Mouse (Mus musculus): ENCODE results near the gene Nt5c1a. TPM values are rescaled to one million over a fixed set of nuclear protein-coding genes. Genes with fewer than 3 reads are reported as not detected.
A peak's percentile ranks its signal among the peaks of the same experiment; 100 is the strongest.

The Nt5c1a gene
- polyA plus RNA-seq, 1 experiment from 2014 or later, result 0.25 TPM

GRCm38 (mm10) chr4:123235835-123236430 lies 34.6 kb downstream of the Nt5c1a start:
- Histone ChIP-seq H3K27me3 (peaks cover 16% of the 10 kb centered on the region; the same call in 1 of the 2 replicates), H3K9me3 (replicated peaks) (no peaks in the 10 kb centered on the region), H3K36me3 (0 out of 2 replicates have a peak, but pooled peaks cover 4% of the 10 kb centered on the region), H3K9ac (peak overlapping the region; percentile 15; the same call in 1 of the 2 replicates), H3K27ac (peak overlapping the region; percentile 93), H3K4me2 (peak overlapping the region; percentile 78), H3K4me3 (replicated peaks) (peak overlapping the region; percentile 51), H3K4me1 (peaks cover 95% of the 10 kb centered on the region)
- ATAC-seq (replicated peaks; ENCODE audit: low FRiP score), result no peak
- WGBS, result 52% methylated on average over 9 of the region's 9 CpGs

- H3K27ac ChIP-seq, result peak overlapping the region; percentile 93
- H3K9me3 ChIP-seq (replicated peaks), result no peaks in the 10 kb centered on the region
- H3K27me3 ChIP-seq, result peaks cover 16% of the 10 kb centered on the region; the same call in 1 of the 2 replicates
- H3K4me3 ChIP-seq (replicated peaks), result peak overlapping the region; percentile 51
- ATAC-seq (replicated peaks; ENCODE audit: low FRiP score), result no peak
- H3K36me3 ChIP-seq, result peaks cover 8% of the 10 kb centered on the region
- H3K9ac ChIP-seq, result peak overlapping the region; percentile 15; the same call in 1 of the 2 replicates
- peaks cover 95% of the 10 kb centered on the region for H3K4me1 ChIP-seq
- 75% methylated on average over 13 of the region's 13 CpGs for WGBS
- H3K4me2 ChIP-seq, result peak overlapping the region; percentile 78
These were observed 35.2 kb downstream of the Nt5c1a start for GRCm38 (mm10) chr4:123236431-123237031.

- WGBS, result 36% methylated on average over 6 of the region's 6 CpGs
- Histone ChIP-seq H3K4me2 (peak overlapping the region; percentile 78), H3K9me3 (replicated peaks) (no peaks in the 10 kb centered on the region), H3K27ac (peak overlapping the region; percentile 93), H3K9ac (no peak overlapping the region), H3K4me1 (peaks cover 84% of the 10 kb centered on the region), H3K36me3 (peaks cover 18% of the 10 kb centered on the region), H3K4me3 (replicated peaks) (0 out of 2 replicates have a peak overlapping the region, but pooled peaks have one; percentile 6), H3K27me3 (peaks cover 14% of the 10 kb centered on the region; the same call in 1 of the 2 replicates)
- ATAC-seq (replicated peaks; ENCODE audit: low FRiP score), result no peak
These were observed 36.3 kb downstream of the Nt5c1a start for GRCm38 (mm10) chr4:123237386-123238266.

GRCm38 (mm10) chr4:123239361-123240203 lies 38.3 kb downstream of the Nt5c1a start:
- Histone ChIP-seq H3K36me3 (peaks cover 37% of the 10 kb centered on the region), H3K9me3 (replicated peaks) (no peaks in the 10 kb centered on the region), H3K4me1 (peaks cover 67% of the 10 kb centered on the region), H3K27ac (peak overlapping the region; percentile 93), H3K9ac (peak overlapping the region; percentile 32; the same call in 1 of the 2 replicates), H3K4me2 (peak overlapping the region; percentile 78), H3K4me3 (replicated peaks) (peak overlapping the region; percentile 39), H3K27me3 (no peaks in the 10 kb centered on the region; the same call in 1 of the 2 replicates)
- 3% methylated on average over 57 of the region's 58 CpGs for WGBS
- peak; percentile 88 for ATAC-seq (replicated peaks; ENCODE audit: low FRiP score)

GRCm38 (mm10) chr4:123246221-123246620 lies 44.9 kb downstream of the Nt5c1a start:
- Histone ChIP-seq H3K27me3 (no peaks in the 10 kb centered on the region), H3K36me3 (peaks cover 35% of the 10 kb centered on the region), H3K4me1 (peaks cover 49% of the 10 kb centered on the region), H3K4me3 (replicated peaks) (no peak overlapping the region), H3K27ac (peak overlapping the region; percentile 37; the same call in 1 of the 2 replicates), H3K4me2 (no peak overlapping the region), H3K9me3 (replicated peaks) (no peaks in the 10 kb centered on the region), H3K9ac (no peak overlapping the region)
- no peak for ATAC-seq (replicated peaks; ENCODE audit: low FRiP score)
- WGBS, result 80% methylated on average over 7 of the region's 7 CpGs

GRCm38 (mm10) chr4:123246651-123247050 lies 45.3 kb downstream of the Nt5c1a start:
- Histone ChIP-seq H3K36me3 (peaks cover 31% of the 10 kb centered on the region), H3K4me3 (replicated peaks) (no peak overlapping the region), H3K9me3 (replicated peaks) (no peaks in the 10 kb centered on the region), H3K4me2 (no peak overlapping the region), H3K27me3 (no peaks in the 10 kb centered on the region), H3K9ac (no peak overlapping the region), H3K4me1 (peaks cover 49% of the 10 kb centered on the region), H3K27ac (peak overlapping the region; percentile 75)
- 78% methylated on average over 5 of the region's 5 CpGs for WGBS
- ATAC-seq (replicated peaks; ENCODE audit: low FRiP score), result peak; percentile 9; the same call in 1 of the 2 replicates

GRCm38 (mm10) chr4:123247147-123247880 lies 46.0 kb downstream of the Nt5c1a start:
- peak overlapping the region; percentile 75 for H3K27ac ChIP-seq
- peaks cover 24% of the 10 kb centered on the region for H3K36me3 ChIP-seq
- H3K4me2 ChIP-seq, result no peak overlapping the region
- no peaks in the 10 kb centered on the region for H3K27me3 ChIP-seq
- peak; percentile 65 for ATAC-seq (replicated peaks; ENCODE audit: low FRiP score)
- no peak overlapping the region for H3K4me3 ChIP-seq (replicated peaks)
- WGBS, result 38% methylated on average over 7 of the region's 7 CpGs
- no peaks in the 10 kb centered on the region for H3K9me3 ChIP-seq (replicated peaks)
- peaks cover 54% of the 10 kb centered on the region for H3K4me1 ChIP-seq
- no peak overlapping the region for H3K9ac ChIP-seq

GRCm38 (mm10) chr4:123248971-123249567 lies 47.8 kb downstream of the Nt5c1a start:
- peak overlapping the region; percentile 32; the same call in 1 of the 2 replicates for H3K27ac ChIP-seq
- H3K9me3 ChIP-seq (replicated peaks), result no peaks in the 10 kb centered on the region
- H3K9ac ChIP-seq, result no peak overlapping the region
- 69% methylated on average over 7 of the region's 7 CpGs for WGBS
- peaks cover 54% of the 10 kb centered on the region for H3K4me1 ChIP-seq
- H3K4me2 ChIP-seq, result no peak overlapping the region
- H3K27me3 ChIP-seq, result no peaks in the 10 kb centered on the region
- H3K36me3 ChIP-seq, result peaks cover 8% of the 10 kb centered on the region; the same call in 1 of the 2 replicates
- ATAC-seq (replicated peaks; ENCODE audit: low FRiP score), result no peak
- H3K4me3 ChIP-seq (replicated peaks), result no peak overlapping the region

- H3K9me3 ChIP-seq (replicated peaks), result no peaks in the 10 kb centered on the region
- H3K9ac ChIP-seq, result no peak overlapping the region
- H3K36me3 ChIP-seq, result no peaks in the 10 kb centered on the region
- no peak overlapping the region for H3K4me2 ChIP-seq
- H3K27me3 ChIP-seq, result peaks cover 4% of the 10 kb centered on the region; the same call in 1 of the 2 replicates
- no peak overlapping the region for H3K4me3 ChIP-seq (replicated peaks)
- H3K4me1 ChIP-seq, result peaks cover 35% of the 10 kb centered on the region
- no peak overlapping the region for H3K27ac ChIP-seq
- WGBS, result 70% methylated on average over 5 of the region's 5 CpGs
- ATAC-seq (replicated peaks; ENCODE audit: low FRiP score), result no peak
These were observed 50.9 kb downstream of the Nt5c1a start for GRCm38 (mm10) chr4:123252214-123252613.

GRCm38 (mm10) chr4:123254617-123255016 lies 53.3 kb downstream of the Nt5c1a start:
- H3K27ac ChIP-seq, result no peak overlapping the region
- H3K27me3 ChIP-seq, result peaks cover 4% of the 10 kb centered on the region; the same call in 1 of the 2 replicates
- no peaks in the 10 kb centered on the region for H3K36me3 ChIP-seq
- H3K9me3 ChIP-seq (replicated peaks), result no peaks in the 10 kb centered on the region
- no peak overlapping the region for H3K4me2 ChIP-seq
- WGBS, result 17% methylated on average over 5 of the region's 5 CpGs
- H3K9ac ChIP-seq, result no peak overlapping the region
- ATAC-seq (replicated peaks; ENCODE audit: low FRiP score), result no peak
- H3K4me3 ChIP-seq (replicated peaks), result no peak overlapping the region
- peaks cover 15% of the 10 kb centered on the region for H3K4me1 ChIP-seq
